Mouse (Mus musculus) CD8-positive naive resting alpha-beta T cell, adult 57 days (primary cell): ENCODE data around the gene Gm49387. TPM values are rescaled to one million over a fixed set of nuclear protein-coding genes. Genes with fewer than 3 reads are reported as not detected.

Source experiments
- total RNA-seq: library from RNA; stranded (reverse); gene quantifications from one replicate; pipeline ENCODE4 v1.2.4, GENCODE M21; 2023

Gm49387 gene
- not detected for total RNA-seq

DNA sequence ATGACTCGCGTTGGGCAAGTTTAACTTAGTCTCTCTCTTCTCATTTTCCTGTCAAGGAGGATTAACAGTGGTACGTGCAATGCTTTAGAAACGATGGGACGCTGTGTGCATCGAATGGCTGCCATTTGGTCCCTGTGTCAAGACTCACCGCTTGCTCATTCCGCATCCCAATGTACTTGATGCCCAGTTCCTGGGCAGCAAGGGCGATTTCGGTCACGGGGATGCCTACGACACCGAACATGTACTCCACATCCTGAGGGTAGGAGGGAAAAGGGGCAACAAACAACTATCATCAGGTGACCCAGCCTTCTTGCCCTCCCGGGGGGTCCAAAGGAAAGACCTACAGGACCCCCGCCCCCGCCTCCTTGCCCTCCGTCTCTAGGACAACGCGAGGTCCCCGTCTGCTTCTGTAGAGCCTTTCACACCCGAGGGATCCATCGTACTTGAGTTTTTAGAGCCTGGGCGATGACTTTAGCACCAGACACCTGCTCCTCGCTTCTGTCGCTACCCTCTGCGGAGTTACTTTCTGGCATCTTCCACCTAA is at the start of gene Gm49387:
Gene Gm49387 (minus strand): TSS at position 533 of the 544 bp plus-strand sequence.

DNA sequence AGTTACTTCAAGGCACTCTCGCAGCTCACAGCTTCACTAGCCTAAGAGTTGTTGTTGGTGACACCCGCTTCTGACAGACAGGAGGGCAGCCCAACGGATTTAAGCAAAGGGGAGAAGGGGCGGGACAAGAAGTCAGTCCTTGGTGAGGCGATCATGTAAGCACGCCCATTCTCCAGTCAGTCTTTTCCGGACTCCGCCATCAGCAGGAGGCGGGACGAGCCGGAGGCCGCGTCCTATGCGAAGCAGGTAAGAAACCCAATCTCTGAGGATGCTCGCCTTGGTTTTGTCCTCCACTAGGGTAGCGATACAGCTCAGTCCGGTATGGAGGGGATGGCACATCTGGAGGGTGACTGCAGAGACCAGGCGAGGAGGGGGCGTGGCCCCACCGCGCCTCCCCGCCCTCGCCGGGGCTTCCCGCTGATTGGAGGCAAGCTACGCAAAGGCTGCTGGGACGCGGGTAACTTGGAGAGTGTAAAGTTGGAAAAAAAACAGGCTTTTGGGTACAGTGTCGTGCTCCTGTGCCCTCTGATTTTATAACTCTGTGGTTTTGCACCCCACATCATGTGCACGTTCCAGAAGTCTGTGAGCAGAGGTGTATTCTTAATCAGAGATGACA is 320 bp upstream of the Gm49387 start, which contains the start of the genes Btd and Hacl1:
Gene Btd (plus strand): TSS at position 139 of the 616 bp plus-strand sequence.
Gene Hacl1 (minus strand): TSS at position 397 of the 616 bp plus-strand sequence.

DNA sequence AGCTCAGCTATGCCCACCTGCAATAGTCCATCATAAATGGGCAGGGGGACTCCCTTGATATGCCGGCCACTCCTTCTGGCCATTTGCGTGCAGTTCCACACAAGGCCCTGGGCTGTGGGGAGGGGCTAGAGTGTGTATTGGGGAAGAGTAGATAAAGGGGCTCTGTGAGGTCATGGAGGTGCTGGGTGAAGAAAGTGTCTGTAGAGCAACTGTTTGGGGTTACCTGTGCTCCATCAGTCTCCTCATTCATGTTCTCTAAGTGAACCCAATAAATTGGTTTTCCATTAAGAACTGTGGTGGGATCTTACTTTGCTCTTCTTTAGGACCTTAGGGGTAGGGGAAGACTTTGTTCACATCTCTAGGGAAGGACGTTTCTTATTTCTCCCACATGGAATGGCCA is 49.4 kb downstream of the Gm49387 start, which contains the start of gene Colq:
Gene Colq (minus strand): TSS at position 101 of the 400 bp plus-strand sequence.

Other genes with a start within 250 kb of the Gm49387 start
- 103 TPM for gene Sh3bp5, start 204.8 kb downstream of the Gm49387 start, total RNA-seq
- 42.9 TPM for gene Eaf1, start 146.5 kb downstream of the Gm49387 start, total RNA-seq
- gene Mettl6, start 145.8 kb downstream of the Gm49387 start, total RNA-seq: 33.3 TPM
- 0.77 TPM for gene Colq, start 49.5 kb downstream of the Gm49387 start, total RNA-seq
- 7.8 TPM for gene Btd, start 150 bp upstream of the Gm49387 start, total RNA-seq
- gene Hacl1, start 408 bp upstream of the Gm49387 start, total RNA-seq: 9.0 TPM
- gene Ankrd28, start 189.8 kb upstream of the Gm49387 start, total RNA-seq: 26.1 TPM